Mouse (Mus musculus): Measurements from ENCODE around the gene Fbxw10.

Fbxw10 gene

DNA sequence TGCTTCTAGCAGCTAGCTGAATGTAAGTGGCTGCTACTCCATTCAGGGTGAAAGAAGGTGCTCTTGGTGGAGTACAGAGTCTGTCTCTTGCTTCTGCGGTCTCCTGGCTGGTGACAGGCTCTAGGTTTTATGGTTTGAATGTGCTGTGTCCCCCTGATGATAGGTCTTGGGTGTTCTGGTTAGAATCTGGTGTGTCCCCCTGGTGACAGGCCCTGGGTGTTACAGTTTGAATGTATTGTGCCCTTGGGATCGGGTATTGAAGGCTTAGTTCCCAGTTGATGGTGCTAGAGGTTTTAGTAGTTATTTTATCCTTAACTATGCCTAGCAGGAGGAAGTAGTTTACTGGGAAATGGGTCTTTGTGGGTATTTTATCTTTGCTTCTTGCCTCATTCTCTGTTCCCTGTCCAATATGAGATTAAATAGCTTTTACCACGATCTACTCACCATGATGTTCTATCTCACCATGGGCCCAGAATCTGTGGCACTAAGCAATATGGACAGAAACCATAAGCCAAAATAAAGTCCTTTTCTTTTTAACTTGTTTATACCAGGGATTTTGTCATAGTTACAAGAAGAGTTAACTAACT lies 62.9 kb downstream of the Fbxw10 start:
- DNase-seq, result no peak

DNA sequence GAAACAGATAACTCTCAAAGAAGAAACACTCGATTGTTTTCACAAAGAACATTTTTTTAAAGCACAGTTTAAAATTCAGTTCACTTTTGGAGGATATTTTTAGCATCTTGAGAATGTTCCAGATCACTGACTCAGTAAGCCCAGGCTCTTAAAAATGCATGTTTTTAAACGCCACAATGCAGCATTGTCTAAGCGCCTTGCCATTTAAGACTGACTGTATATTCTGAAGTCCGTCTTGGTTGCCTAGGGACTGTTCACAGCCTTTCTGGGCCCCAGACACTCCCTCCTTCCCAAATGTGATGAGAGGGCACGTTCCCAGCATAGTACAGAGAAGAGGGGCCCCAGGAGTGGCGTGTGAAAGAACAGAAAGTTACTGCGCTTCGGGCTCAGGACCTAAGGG lies 64.5 kb downstream of the Fbxw10 start:
- DNase-seq, result no peak

DNA sequence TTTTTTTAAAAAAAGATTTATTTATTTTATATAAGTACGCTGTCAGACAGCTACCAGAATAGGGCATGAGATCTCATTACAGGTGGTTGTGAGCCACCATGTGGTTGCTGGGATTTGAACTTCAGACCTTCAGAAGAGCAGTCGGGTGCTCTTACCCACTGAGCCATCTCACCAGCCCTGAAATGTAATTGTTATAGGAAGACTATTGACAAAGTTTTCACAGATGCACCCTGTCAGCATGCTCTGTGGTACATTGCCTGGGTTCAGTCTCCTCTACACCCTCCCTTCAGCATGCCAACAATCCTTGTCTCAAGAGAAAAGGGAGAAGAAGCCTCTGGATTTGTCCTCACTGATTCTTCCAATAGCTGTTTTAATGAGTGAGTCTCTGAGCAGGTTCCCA lies 66.3 kb downstream of the Fbxw10 start:
- no peak for DNase-seq

DNA sequence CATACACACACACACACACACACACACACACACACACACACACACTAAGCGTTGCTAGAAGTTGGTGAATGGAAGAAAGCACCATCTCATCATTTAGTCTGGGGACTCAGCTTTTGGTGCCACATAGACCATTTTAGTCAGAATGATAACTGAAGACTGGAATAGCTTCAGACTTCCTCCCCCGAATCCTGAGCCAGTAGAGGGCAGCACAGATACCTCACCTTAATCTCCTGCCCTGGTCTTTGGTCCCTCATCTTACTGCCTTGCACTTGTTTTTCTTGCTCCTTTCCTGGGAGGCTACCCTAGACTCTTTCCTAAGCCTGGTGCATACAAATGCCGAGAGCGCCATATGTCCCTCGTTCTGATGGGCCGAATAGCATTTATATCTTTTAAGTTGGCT lies 67.7 kb downstream of the Fbxw10 start:
- DNase-seq, result peak; percentile 38 to 49

DNA sequence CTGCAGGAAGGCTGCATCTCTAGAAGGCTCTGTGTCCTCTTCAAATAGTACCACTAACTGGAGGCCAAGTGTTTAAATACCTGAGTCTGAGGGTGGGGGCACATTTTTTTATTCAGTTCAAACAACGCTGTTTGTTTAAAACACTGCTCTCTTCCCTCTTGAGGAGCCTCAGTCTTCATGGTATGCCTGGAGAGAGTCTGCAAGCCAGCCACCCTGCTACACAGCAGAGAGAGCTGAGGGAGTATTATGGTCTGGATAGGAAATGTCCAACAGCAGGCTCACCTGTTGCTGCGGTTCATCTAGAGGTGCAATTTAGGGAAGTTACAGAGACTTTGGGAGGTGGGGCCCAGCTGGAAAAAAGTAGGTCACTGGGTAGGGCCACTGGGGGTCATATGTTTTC lies 68.6 kb downstream of the Fbxw10 start:
- no peak for DNase-seq

DNA sequence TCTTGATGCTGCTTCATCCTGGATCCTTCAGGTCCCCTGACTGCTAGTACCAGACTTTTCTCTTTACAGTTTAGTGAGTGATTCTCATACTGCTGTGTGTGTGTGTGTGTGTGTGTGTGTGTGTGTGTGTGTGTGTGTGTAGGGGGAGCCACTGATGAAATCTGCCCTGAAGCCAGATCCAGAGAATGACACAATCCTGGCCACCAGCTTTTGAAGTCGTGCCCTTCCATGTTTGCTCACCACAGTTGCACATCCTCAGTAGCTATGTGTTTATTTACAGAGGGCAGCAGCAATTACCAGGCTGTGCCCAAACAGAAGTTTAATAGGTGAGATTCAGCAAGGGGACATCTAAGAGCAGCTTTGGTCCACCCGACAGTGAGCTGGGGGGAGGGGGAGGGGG lies 69.9 kb downstream of the Fbxw10 start:
- DNase-seq, result no peak

DNA sequence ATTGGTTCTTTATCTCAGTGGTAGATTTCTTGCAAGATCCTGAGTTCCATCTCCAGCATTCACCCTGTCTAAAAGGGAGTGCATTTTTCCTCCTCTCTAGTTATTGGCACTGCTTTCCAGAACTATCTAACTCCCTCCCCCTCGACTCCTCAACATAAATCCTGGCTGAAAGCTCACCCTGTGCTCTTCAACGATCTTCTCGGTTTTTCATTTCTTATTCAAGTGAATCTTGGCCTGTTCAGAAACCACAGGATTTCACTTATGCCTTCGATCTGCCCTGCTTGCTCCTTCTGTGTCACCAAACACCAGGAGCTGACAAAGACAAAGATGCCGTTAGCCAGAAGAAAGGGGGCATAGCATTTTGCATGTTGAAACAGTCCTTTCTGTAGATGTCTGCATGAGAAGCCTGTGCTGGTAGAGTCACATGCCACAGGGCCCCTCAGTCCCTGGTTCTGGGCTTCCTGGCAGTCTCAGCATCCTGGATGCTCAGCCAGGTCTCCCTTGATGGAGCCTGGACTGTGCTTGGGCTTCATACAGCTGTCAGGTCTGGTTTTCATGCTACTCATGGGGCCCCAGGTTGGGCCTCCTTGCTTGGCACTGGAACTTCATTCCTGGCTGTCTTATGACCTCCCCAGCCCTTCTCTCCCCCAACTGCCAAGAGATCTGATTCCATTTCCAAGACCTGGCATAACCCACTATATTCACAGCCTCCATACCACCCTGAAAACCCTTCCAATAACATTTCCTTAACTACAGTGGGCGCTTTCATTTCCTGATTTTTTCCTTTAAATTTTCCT lies 73.3 kb downstream of the Fbxw10 start:
- DNase-seq, result peak in 1 of 2 experiments; percentile 13

DNA sequence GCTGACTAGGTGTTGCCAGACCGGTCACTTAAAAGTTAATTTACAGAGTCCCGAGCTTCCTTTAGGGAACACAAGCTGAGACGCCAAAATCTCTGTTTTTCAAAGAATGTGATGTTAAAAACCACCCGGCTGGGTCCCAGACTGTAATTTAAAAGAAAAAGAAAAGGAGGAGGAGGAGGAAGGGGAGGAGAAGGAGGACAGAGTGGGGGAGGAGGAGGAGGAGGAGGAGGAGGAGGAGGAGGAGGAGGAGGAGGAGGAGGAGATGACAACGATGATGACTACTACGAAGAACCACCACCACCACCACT lies 73.8 kb downstream of the Fbxw10 start:
- DNase-seq, result no peak

DNA sequence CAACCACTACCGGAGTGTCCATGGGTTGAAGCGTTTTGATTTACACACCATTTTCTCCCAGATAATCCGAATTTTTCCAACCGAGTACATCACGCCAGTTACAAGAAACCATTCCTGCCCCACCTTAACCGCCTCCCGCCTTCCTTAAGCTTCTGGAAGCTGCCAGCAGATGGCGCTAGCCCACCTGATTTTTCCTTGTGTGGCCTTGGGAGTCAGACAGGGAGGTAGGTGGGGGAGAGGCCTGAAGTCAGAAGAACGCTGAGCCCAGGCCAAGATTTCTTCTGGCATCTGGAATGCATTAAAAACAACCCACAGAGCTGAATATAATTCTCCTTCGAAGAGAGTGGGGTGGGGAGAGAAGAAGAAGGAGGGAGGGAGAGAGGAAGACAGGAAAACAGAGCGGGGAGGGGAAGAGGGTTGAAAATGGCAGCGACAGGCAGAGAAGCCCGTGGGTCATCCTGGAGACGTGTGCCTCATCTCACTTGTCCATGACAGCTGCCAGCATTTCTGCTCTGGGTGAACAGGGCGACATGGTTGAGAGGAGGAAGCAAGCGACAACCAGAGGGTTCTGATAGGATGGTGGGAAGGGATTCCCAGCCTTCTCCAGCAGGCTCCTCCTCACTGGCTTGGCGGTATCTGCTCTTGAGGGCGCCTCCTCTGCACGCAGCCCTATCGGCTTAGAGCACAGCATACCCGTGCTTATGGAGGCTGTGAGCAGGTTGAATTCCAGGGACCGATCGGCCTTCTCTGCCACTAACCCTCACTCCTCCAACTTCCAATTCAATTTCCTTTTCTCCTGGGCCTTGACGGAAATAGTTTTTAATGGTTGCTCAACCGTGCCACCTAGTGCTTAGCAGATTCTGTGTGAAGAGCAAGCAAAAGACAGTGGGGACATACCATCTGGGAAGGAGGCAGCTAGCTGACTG lies 74.4 kb downstream of the Fbxw10 start:
- DNase-seq, result peak; percentile 95

DNA sequence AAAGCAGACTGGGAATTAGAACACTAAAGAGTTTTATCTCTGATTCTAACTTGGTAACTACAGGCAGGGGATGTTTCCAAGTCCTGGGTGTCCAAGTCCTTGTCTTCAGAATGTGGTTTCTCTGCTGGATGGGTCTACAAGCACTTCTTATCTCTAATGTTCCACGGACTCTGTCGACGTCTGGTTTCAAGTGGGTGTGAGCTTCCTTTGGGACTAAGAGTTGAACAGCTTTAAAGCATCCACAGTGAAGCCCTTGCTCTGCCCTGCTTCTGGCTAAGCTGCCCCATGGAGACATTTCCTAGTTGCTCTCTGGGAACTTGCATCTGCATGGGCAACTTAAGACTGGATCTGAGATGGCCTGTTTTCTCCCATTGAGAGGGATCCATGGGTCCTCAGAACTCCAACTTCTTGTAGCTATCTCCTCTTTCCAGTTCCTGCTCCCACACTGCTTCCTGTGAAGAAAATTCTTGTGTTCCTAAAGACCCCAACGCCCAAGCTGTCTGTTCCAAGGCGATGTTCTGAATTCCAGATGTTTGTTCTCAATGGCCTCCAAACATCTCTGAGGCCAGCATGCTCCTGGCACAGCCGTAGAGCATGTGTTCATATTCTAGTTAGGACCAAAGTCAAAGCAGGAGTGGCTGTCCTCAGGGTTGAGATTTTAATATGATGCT lies 77.4 kb downstream of the Fbxw10 start:
- DNase-seq, result no peak

All from cerebellum, postnatal 14 days (tissue).